Mouse (Mus musculus) frontal cortex, adult 2 months (tissue): Measurements from ENCODE around the gene Shisa9. TPM values are rescaled to one million over a fixed set of nuclear protein-coding genes. Genes with fewer than 3 reads are reported as not detected.
A peak's percentile ranks its signal among the peaks of the same experiment; 100 is the strongest.

ENCODE experiments used
- DNase-seq, 2 experiments: peaks; one replicate each; pipeline ENCODE4 v3.0.0; 2022; ENCODE audit warnings: low spot score in 1 of 2; ENCODE audit errors: extremely low spot score in 1 of 2
- polyA plus RNA-seq: library from polyadenylated mRNA; depleted of rRNA; stranded (reverse); fragments of >200 nt; gene quantifications from 2 replicates; pipeline ENCODE4 v1.2.3, GENCODE M21; 2012

The Shisa9 gene
- polyA plus RNA-seq, 1 experiment = 70.7 TPM

DNA sequence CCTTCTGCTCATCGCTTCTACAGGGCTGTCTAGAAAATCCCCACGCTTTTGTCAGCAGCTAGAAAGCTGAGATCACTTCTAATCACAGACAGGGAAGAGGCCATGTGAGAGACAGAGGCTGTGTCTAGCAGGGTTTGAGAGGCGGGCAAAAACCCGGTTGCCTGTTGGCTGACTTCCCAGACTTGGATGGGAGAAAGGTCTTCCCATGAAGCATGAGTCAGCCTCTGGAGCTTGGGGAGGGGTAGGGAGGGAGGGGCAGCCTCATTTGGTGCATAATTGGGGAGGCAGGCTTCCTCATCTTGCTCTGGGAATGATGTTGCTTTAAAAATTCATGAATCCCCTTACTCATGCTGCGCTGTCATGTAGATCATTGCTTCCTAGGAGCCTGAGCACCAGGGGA lies 57.0 kb downstream of the Shisa9 start:
- DNase-seq = peak; percentile 32 to 79

DNA sequence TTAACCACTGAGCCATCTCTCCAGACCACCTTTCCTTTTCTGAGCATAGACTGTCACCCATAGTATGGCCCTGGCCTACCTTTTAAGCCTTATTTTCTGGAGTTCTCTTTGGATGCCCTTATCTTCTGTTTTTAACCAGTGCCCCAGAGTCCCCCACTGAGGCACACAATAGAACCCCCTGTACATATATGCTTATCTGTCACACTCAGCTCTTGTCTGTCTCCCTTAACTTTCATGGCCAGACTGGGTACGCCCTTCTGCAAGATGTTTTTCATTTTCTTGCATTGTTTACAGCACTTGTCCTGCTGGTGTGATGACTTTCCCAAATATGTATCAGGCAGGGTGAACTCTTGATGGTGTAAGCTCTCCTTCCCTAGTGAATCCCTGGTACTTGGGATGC lies 68.1 kb downstream of the Shisa9 start:
- no peak for DNase-seq

DNA sequence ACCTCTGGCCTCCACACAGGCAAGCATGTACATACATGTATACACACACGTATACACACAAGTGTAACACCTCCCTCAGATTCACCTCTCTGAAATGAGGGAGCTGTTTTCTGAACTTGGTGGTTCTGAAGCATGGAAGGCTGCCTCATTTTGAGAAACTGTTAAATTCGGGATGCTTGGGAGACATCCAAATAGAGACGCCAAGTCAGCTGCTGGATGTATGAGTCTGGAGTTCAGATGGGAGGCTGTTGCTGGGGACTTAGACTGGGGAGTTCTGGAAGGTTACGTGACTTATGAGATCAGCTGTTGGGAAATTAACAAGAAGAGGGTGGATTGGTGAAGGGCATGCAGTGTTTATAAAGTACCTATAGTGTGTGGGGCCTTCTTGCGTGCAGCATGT lies 88.7 kb downstream of the Shisa9 start:
- peak in 1 of 2 experiments; percentile 46 for DNase-seq

DNA sequence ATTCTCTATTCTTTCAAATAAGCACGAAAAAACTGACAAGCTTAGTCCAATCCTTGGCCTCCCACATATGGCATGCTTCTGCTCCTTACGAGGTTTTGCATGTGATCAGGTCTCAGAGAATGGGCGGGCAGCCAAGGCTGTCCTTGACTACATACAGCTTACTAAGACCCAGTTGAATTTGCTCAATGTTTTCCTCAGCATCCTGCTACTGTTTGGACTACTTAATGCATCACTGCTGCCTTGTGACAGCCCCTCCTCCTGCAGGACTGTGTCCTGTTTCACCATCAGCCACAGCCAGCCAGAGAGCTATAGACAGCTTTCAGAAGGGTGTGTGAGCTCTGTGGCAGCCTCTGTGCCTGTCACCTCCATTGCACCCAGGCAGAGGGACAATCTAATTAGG lies 92.4 kb downstream of the Shisa9 start:
- peak in 1 of 2 experiments; percentile 36 for DNase-seq

DNA sequence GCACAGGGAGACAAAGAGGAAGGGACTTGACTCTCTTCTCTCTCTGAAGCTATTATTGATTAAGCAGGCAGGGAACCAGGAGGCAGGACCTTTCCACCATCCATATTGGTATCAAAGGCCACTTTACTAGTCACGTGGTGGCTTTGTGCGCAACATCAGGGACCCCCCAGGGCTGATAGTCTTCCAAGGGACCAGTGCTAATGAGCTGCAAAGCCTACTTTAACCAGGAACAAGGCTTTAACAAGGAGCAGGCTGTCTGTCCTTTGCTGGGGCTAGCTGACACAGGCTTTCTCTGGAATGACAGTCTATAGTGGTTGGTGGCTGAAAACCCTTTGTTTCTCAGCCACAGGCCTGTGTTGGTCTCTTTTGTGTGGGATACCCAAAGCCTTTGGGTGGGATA lies 92.8 kb downstream of the Shisa9 start:
- DNase-seq = no peak

DNA sequence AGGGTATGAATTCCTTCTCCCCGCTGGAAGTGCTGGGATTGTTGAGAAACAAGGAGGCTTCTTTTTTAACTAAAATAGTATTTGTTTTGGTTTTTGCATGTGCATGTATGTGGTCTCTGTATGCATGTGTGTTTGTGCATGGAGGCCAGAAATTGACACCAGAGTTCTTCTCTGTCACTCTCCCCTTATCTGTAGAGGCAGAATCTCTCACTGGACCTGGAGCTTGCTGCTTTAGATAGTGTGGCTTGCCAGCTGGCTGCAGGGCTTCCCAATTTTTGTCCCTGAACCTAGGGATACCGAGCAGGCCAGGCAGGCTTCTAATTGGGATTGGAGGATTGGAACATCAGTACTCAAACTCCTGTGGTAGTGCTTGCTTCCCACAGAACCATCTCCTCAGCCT lies 99.2 kb downstream of the Shisa9 start:
- DNase-seq = no peak

DNA sequence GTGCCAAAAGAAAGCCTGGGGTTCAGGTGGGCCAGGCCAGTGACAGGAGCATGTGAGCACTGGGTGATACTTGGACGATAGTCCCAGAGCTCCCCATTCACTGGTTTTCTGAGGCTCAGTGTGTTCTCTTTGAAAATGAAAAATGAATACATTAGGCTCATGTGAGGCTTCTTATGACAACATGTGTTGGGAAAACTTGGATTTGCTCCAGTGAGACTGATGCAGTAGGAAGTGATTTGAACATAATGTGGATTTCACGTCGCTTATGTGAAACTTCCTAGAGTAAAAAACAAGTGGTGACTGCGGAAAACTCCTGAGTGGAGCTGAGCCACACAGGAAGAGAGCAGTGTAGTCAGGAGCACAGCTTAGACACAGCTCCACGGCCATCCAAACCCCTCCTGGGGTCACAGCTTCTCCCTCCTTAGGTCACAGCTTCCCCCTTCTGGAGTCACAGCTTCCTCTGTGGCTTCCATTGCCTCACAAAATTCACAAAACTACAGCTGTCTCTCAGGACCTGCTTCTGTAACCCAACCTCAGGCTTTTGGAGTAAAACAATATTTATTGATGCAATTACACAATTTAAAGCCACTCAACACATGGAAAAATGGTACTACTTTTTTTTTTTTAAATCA lies 106.8 kb downstream of the Shisa9 start:
- peak in 1 of 2 experiments; percentile 34 for DNase-seq

DNA sequence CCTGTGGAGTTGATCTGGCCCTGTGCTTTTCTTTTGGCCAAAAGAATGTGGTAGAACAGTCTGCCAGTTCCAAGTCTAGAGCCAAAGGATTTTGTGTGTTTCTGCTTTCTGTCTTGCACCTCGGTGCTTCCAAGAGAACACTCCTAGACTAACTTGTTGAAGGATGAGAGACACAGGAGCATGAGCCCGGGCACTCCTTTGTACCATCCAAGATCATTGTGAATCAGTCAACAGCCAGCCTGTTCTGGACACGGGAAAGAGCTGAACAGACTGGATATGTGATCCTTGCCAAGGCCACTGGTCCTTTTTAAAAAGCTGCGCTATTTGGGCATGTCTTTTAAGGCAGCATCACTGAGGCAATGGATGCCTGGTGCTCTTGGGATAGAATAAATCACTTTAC lies 109.3 kb downstream of the Shisa9 start:
- no peak for DNase-seq

DNA sequence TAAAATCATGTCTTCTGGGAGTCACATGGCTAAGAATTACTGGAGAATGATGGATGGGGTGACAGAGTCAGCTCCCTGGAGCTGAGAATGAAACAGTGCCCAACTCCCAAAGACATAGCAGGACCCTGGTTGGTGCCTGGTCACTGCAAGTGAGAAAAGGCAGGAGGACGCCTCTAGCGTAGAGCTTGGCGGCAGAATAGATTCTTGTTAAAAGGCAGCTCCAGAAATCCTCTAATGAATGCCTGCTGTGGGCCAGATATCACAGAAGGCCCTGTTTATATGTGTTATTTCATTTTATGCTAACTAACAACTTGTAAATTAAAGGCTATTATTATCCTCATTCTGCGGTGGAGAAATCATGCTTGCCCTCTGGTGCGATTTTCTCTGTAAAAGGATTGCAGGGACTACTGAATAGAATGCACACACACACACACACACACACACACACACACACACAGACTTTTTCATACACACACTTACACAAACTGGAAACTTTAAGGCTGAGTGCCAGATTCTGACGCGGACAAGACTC lies 110.9 kb downstream of the Shisa9 start:
- no peak for DNase-seq

DNA sequence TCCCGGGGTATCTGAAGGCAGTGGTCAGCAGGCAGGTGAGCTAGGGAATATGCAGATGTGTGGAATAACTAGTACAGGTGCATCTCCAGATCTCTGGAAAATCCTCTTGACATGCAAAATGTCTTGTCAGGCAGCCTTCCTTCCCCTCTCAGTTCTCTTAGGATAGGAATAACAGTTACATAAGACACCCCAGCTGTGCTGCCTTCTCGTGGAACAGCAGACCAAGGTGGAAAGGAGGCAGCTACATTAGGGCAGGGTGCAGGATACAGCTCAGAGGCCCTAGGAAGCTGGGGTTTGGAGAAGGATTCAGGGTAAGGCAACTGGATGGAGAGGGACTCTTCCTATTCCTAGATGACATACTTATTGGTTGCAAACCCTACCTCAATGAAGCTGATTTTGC lies 111.5 kb downstream of the Shisa9 start:
- no peak for DNase-seq

DNA sequence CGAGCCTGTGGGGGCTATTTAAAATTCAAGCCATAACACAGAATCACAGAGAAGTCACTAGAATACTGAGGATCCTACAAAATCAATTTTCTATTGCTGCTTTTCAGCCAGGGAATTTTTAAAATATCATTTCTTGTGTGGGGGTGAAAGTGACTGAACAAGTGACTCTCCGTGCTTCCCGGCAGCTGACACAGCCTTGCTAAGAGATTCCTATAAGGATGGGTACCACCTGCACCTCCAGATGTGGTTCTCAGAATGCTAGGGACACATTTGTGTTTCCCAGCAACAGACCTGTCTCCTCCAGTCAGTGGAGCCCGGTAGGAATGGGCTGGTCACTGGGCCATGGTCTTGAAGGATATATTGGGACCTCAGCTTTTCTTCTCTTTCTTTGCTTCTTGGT lies 124.5 kb downstream of the Shisa9 start:
- peak in 1 of 2 experiments; percentile 58 for DNase-seq

DNA sequence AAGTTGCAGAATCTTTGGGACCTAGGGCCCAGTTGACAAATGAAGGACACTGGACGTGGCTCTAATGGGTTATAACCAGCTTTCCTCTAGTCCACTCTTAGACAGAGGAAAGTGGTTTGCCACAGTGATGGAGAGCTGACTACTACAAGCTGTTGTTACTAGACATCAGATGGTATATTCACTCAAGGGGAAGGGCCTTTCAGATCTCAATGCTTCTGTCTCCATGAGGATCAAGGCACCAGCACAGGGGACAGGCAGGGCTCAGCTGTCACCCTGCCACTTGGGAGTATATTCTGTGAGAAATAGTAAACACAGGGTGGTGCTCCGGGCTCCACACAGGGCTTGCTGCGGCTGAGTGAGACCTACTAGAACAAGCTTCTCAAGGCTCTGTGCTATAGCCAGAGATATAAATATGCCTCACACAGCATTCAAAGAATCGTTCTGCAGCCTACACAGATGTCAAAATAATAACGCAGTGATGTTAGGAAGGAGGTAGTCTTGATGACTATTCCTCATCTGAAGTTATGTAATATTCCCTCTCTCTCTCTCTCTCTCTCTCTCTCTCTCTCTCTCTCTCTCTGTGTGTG lies 127.0 kb downstream of the Shisa9 start:
- DNase-seq = peak; percentile 48 to 50

DNA sequence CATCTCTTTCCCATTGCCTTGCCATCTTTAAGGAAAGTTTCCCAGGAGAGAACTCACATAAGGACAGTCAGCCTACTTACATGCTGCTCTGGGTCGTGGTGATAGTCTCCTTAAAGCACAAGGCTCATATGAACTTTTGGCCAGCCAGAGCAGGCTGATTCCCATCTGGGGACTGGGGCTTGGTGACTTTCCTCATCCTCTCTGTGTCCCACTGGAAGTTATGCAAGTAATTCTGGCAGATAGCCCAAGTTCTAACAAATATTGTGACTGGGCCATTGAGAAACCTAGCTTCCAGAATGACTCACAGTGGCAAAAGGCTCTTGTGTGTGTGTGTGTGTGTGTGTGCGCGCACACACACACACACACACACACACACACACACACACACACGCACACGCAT lies 130.5 kb downstream of the Shisa9 start:
- no peak for DNase-seq

DNA sequence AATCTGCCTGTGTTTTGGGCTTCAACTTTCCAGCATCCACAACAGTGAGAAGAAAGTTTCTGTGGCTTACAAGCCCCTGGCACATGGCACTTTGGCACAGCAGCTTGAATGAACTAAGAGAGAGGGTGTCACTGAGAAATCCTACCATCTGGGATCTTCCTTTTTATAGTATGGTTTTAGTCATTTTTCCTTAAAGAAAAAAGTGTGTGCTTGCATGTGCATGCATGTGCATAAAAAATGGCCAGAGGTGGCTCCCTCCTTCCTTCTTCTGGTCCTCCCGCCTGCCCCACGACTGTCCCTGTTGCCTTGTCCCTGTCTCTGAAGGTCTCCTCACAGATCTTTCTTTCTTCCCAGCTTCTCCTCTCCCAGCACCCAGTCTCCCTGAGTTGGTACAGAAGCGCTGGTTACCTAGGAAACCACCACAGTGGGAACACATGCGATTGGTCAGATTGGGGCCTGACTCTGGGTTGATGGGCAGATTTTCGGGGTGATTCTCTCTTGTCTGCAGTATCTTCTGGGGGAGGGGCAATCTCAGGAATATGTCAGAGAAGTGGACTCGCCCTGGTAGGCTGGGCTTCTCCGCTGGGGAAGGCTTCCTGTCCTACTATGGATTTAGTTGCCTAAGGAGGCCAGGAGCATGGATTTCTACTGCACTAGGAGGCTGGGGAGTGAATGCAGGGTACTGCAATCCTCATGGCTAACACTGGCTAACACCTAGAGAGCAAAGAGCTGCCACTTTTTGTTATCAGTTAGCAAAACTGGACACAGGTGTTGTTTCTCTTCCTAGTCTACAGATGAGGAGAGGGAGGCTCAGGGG lies 131.3 kb downstream of the Shisa9 start:
- DNase-seq = peak; percentile 50 to 75

DNA sequence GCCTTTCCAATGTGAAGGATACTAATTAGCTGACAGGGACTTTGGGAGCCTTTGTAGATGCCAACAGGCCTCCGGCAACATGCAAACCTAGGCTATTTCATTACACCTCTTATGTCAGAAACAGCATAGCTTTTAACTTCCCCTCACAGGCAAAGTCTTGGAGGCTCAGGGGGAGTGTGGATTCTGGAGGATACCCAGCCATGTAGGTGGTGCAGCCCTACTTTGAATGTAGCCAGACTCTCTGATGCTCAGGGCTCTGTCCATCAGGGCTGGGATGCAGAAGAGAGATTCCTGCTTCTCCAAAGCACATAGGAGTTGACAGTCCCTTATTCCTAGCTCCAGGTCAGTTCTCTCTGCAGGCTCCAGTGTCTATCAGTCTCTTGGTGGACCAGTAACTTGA lies 133.0 kb downstream of the Shisa9 start:
- DNase-seq = no peak

DNA sequence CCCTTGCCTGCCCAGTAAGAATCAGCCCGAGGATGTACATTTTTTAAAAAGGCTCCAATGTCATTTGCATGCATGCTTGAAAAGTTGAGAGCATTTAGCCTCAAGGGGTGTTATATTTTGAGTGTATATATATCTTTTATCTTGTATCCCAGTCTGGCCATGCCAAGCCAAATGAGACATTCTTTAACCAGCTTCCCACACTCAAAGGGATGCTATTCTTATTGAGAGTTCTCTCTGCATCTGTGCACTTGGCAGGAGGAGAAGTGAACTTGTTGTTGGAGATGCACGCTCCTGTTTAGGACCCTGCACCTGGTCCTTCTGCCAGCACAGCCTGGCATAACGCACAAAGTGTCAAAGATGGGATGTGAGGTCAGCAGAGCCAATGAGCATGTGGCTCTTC lies 135.6 kb downstream of the Shisa9 start:
- DNase-seq = peak in 1 of 2 experiments; percentile 51

DNA sequence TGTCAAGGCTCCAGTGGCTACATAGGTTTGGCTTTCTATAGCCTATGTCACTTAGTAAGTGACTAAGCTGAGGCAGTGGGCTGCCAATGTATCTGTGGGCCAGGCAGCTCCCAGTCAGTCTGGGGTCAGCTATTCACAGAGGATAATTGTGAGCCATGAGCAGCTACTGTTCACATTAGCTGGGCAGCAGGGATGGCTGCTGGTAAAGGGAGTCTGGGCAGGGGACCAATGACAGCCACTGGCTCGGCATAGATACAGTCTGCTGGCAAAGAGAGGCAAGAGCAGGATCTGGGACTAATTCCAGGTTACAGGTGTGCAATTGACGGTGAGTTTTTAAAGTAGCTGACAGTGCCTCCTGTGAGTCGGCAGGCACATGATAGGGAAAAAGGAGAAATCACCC lies 145.9 kb downstream of the Shisa9 start:
- DNase-seq = no peak

DNA sequence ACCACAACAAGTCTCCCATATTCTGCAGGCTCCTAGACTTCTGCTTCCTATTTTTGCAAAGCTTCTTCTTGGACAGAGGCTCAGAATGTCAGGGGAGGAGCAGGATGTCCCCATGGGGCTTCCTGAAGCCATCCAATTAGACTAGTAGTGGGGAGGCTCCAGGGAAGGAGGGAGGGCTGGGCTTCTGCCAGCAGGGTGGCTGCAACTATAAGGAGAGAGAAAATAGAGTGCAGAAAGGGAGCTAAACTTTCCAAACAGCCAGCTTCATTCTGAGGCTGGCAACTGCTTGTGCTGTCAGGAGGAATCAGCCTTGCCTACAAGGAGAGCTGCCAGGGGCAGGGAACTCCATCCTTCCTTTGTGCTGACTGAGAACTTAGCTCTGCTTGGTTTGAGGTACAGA lies 162.8 kb downstream of the Shisa9 start:
- peak in 1 of 2 experiments; percentile 44 for DNase-seq

DNA sequence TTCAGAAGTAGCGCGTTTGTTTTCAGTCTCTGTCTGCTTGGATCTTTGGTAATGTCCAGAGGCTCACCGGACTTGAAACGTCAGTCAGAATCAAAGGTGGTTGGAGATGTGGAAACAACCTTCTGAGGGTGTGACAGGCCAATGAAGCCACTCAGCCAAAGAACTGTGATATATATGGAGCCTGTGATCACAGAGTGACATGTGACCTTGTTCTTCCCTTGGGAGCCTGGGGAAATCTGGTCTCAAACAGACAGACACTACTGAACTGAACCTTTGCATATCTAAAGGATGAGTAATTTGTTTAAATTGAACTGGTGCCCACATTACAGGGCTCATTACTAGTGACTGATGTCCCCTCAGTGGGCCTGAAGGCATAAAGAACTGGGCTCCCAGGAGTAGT lies 168.1 kb downstream of the Shisa9 start:
- no peak for DNase-seq

DNA sequence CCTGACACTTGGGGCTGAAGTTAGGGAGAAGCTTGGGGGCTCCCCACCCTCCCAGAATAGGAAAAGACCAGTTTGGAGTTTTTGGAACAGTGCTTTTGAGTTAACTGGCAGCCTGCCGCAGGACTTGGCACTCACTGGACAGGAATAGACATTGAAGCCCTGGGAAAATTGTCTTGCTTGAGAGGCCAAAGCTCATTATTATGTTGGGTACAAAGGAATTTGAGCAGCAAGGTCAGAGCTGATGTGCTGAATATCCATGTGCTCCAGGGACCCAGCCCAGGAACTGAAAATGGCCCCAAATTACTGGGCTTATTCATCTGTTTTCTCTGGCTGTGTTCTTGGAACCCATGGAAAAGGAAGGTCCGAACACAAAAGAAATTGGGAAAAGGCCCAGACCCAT lies 170.6 kb downstream of the Shisa9 start:
- peak; percentile 30 to 59 for DNase-seq

DNA sequence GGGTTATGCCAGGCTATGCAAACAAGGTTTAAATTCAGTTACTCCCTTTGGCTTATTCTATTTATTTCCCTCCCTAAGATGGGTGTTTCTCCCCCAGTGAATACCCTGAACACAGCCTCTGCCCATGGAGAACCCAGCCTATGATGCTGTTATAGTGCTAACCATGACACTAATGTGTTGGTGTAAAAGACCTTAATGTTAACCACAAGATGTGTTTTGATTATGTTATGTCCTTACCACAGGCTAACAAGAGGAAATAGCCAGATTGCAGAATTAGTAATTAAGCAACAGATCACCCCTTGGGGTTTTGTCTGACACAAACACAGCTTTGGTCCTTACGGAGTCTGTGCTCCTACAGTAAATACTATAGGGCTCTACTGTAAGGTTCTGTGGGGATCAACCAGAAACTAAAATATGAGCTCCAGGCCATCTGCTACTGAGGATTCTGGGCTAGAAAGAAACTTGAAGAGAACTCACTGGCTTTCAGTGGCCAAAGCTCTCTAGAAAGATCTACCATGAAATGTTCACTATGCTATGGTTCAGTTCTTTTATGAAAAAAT lies 189.6 kb downstream of the Shisa9 start:
- no peak for DNase-seq
